Mouse (Mus musculus): ENCODE measurements around the gene Usp12.

DNA sequence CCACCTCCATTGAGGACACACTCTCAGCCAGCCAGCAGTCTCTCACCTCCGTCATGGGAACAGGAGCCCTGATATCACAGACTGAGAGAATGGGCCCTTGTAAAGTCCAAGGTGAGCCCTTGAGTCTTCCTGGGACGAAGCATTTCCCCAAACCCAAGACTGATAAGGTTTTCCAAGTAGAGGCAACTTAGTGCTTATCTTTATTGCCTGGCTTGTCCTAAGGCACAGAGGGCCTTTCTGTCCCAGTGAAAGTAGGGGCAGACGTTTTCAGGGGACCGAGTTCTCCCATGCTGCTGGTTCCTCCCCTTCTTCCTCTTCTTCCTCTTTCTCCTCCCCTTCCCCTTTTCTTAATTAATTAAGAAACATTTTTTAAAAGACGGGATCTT lies 101.8 kb downstream of the Usp12 start:
- no peak for TF ChIP-seq CTCF (conservative IDR thresholded peaks at IDR 0.05; ENCODE audit: insufficient read depth, insufficient read length, low read depth, low read length)
- no peak for TF ChIP-seq POLR2A (IDR thresholded peaks at IDR 0.05; ENCODE audit: low read depth, low read length)

All from kidney, adult 2 months (tissue).